Mouse (Mus musculus) forebrain, embryonic 11.5 days (tissue): Measurements from ENCODE around the gene Chit1. TPM values are rescaled to one million over a fixed set of nuclear protein-coding genes. Genes with fewer than 3 reads are reported as not detected.

Experiments
- ATAC-seq: fragments of 200-750 bp; cut with Nextera tagmentation; replicated peaks from 2 replicates; pipeline ENCODE4 v1.8.0; 2017; ENCODE audit warnings: moderate TSS enrichment; ENCODE audit not compliant: low FRiP score
- DNase-seq: peaks from one replicate; pipeline ENCODE4 v3.0.0-alpha.2; 2017; ENCODE audit warnings: low spot score
- H3K27ac ChIP-seq: fragments of 300-500 bp; sonication (generic); 2 replicates; pipeline ENCODE4 v1.5.1; 2014; ENCODE audit warnings: low read depth, low read length
- H3K27me3 ChIP-seq: fragments of 300-500 bp; sonication (generic); 2 replicates; pipeline ENCODE4 v1.6.1; 2014; ENCODE audit warnings: mild to moderate bottlenecking, low read length, mixed read lengths; ENCODE audit not compliant: control insufficient read depth, insufficient read depth
- H3K36me3 ChIP-seq: fragments of 300-500 bp; sonication (generic); 2 replicates; pipeline ENCODE4 v1.6.1; 2014; ENCODE audit warnings: mild to moderate bottlenecking, low read length, moderate library complexity, mixed read lengths; ENCODE audit not compliant: control insufficient read depth, insufficient read depth
- H3K4me1 ChIP-seq: fragments of 300-500 bp; sonication (generic); replicated peaks from 2 replicates; pipeline ENCODE4 v1.6.1; 2014; ENCODE audit warnings: low read length, mixed read lengths; ENCODE audit not compliant: control insufficient read depth, insufficient read depth
- H3K4me2 ChIP-seq: fragments of 300-500 bp; sonication (generic); 2 replicates; pipeline ENCODE4 v1.6.1; 2014; ENCODE audit warnings: low read depth, mild to moderate bottlenecking, low read length, moderate library complexity, mixed read lengths; ENCODE audit not compliant: severe bottlenecking
- H3K4me3 ChIP-seq: fragments of 300-500 bp; sonication (generic); 2 replicates; pipeline ENCODE4 v1.5.1; 2014; ENCODE audit warnings: low read depth, low read length
- H3K9ac ChIP-seq: fragments of 300-500 bp; sonication (generic); 2 replicates; pipeline ENCODE4 v1.6.1; 2014; ENCODE audit warnings: low read length
- H3K9me3 ChIP-seq: fragments of 300-500 bp; sonication (generic); 2 replicates; pipeline ENCODE4 v1.6.1; 2016; ENCODE audit warnings: low read length, mixed read lengths; ENCODE audit not compliant: control insufficient read depth
- WGBS: fragments of 180-500 bp; shearing (Covaris S2); extraction: QIAGEN DNeasy Blood & Tissue Kit; methylation state at CpG from one replicate; pipeline ENCODE4 v1.1.7; 2014; 5-methylcytosine and 5-hydroxymethylcytosine counted together
- polyA plus RNA-seq: library from polyadenylated mRNA; unstranded; fragments of >200 nt; fragmentation: Nextera tagmentation; extraction: Ambion mirVana; gene quantifications from 2 replicates; pipeline ENCODE4 v1.2.1, GENCODE M21; 2014

Gene Chit1
- polyA plus RNA-seq, 1 experiment from 2014 or later, result not detected

GRCm38 (mm10) chr1:134164454-134164853 is 53.4 kb downstream of the Chit1 start:
- Histone ChIP-seq H3K9ac (no peak overlapping the region), H3K9me3 (no peaks in the 10 kb centered on the region), H3K4me1 (no peaks in the 10 kb centered on the region), H3K27me3 (no peaks in the 10 kb centered on the region), H3K4me3 (no peak overlapping the region), H3K27ac (no peak overlapping the region), H3K4me2 (no peak overlapping the region), H3K36me3 (no peaks in the 10 kb centered on the region)
- DNase-seq (no peak), ATAC-seq (no peak)
- WGBS, result 55% methylated on average over 4 of the region's 4 CpGs

- DNase-seq, result no peak
- no peaks in the 10 kb centered on the region for H3K36me3 ChIP-seq
These were observed 55.5 kb downstream of the Chit1 start for GRCm38 (mm10) chr1:134166547-134166946.

DNA sequence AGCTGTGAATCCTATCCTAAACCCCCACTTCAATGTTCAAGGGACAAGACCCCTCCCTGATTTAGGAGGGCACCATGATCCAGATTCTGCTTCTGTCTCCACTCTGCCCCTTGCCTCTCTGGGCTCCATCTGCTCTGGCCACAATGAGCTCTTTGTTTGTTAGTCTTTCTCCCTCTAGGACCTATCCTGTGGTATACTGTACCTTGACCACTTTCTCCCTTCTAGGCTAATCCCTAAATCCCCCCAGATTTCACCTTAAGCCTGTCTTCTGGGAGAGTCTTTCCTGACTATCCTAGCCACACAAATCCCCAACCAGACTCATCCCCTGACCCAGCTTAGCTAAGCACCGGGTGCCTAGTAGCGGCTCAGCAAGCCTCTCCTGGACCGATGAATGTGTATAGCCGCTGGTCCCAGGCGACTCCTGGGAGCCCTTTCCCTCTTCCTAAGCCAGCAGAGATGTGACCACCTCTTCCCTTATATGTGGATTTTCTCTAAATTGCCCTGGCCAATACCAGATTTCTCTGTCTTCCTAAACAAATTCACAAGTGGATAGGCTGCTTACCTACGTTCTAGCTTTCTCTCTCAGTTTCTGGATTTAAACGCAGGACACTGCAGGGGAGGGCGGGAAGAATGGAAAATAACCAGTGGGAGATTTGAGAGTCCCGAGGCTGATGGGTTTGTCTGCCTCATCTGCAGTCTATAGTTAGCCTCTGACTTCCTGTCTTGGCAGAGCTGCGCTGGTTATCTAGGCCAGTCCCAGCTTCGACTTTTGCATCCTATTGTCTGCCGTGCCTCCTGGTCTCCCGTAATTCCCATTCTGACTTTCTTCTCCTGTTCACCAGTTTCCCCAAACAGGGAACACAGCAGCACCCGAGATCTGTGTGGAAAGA is 56.6 kb downstream of the Chit1 start:
- Histone ChIP-seq H3K27ac (no peak overlapping the region), H3K9me3 (no peaks in the 10 kb centered on the region), H3K36me3 (no peaks in the 10 kb centered on the region), H3K27me3 (no peaks in the 10 kb centered on the region), H3K4me1 (no peaks in the 10 kb centered on the region), H3K4me3 (no peak overlapping the region), H3K4me2 (no peak overlapping the region), H3K9ac (no peak overlapping the region)
- 46% methylated on average over 14 of the region's 14 CpGs for WGBS
- ATAC-seq (no peak), DNase-seq (no peak)

More at GRCm38 (mm10) chr1:134166547-134166946, 55.5 kb downstream of the Chit1 start:
- no peak overlapping the region for H3K4me3 ChIP-seq
- no peak for ATAC-seq
- H3K9ac ChIP-seq, result no peak overlapping the region
- no peak overlapping the region for H3K27ac ChIP-seq
- H3K27me3 ChIP-seq, result no peaks in the 10 kb centered on the region
- H3K4me2 ChIP-seq, result no peak overlapping the region
- 92% methylated on average over 3 of the region's 3 CpGs for WGBS
- no peaks in the 10 kb centered on the region for H3K9me3 ChIP-seq
- no peaks in the 10 kb centered on the region for H3K4me1 ChIP-seq

- WGBS, result 86% methylated on average over 3 of the region's 3 CpGs
- no peak for DNase-seq
These were observed 57.5 kb downstream of the Chit1 start for GRCm38 (mm10) chr1:134168567-134168966.

DNA sequence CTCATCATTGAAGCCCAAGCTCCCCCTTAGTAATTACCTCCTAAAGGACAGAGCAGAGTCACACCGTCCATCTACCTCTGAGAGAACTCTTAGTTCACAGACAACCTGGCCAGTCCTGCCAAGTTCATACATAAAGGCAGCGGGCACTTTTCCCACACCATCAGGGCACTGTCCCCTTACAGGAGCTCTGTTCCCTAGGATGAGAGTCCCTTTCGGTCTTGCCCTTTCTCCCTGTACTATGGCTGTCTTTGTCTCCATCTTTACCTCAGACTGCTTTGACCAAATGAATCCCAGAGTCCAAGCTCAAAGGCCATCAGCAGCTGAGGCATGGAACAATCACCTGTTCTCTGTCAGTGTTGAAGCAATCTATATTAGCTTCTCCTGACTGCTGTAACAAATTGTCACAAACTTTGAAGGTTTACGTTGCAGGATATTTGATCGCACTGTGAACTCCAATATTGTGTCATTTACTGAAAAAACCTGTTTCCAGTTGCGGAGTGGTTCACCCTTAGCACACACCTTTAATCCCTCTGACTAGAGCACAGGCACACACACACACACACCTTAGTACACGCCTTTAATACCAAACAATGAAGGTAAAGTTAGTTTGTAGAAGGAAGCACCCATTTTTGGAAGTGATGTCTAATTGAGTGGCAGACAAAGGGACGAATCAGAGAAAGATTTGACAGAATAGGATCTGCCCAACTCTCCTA is 58.1 kb downstream of the Chit1 start:
- 90% methylated on average over 8 of the region's 8 CpGs for WGBS
- Histone ChIP-seq H3K36me3 (no peaks in the 10 kb centered on the region), H3K27ac (no peak overlapping the region), H3K9ac (no peak overlapping the region), H3K4me2 (no peak overlapping the region), H3K27me3 (no peaks in the 10 kb centered on the region), H3K9me3 (no peaks in the 10 kb centered on the region), H3K4me3 (no peak overlapping the region), H3K4me1 (no peaks in the 10 kb centered on the region)
- ATAC-seq (no peak), DNase-seq (no peak)

More at GRCm38 (mm10) chr1:134168567-134168966, 57.5 kb downstream of the Chit1 start:
- H3K27me3 ChIP-seq, result no peaks in the 10 kb centered on the region
- no peaks in the 10 kb centered on the region for H3K36me3 ChIP-seq
- H3K9ac ChIP-seq, result no peak overlapping the region
- H3K4me1 ChIP-seq, result no peaks in the 10 kb centered on the region
- H3K4me3 ChIP-seq, result no peak overlapping the region
- H3K27ac ChIP-seq, result no peak overlapping the region
- no peaks in the 10 kb centered on the region for H3K9me3 ChIP-seq
- no peak overlapping the region for H3K4me2 ChIP-seq
- ATAC-seq, result no peak

DNA sequence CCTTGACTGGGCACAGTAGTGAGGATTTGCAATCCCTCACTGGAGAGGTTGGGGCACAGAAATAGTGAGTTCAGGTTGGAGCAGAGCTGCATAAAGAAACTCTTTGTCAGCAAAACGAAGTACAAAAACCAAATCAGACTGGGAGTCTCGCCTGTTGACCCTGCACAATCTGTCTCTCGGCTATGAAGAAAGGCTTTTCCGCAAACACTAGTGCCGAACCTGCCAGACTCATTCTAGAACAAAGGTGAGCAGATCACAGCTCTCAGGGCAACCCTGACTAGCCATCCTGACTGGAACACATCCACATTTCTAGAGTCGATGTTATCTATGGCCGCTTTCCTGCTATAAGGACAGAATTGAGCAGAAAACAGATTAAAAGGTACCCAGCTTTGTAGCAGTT is 62.0 kb downstream of the Chit1 start:
- H3K36me3 ChIP-seq, result no peaks in the 10 kb centered on the region
- no peaks in the 10 kb centered on the region for H3K9me3 ChIP-seq
- H3K4me3 ChIP-seq, result no peak overlapping the region
- no peak overlapping the region for H3K9ac ChIP-seq
- ATAC-seq (no peak), DNase-seq (no peak)
- H3K4me2 ChIP-seq, result no peak overlapping the region
- no peaks in the 10 kb centered on the region for H3K4me1 ChIP-seq
- H3K27me3 ChIP-seq, result no peaks in the 10 kb centered on the region
- WGBS, result 58% methylated on average over 7 of the region's 7 CpGs
- no peak overlapping the region for H3K27ac ChIP-seq

DNA sequence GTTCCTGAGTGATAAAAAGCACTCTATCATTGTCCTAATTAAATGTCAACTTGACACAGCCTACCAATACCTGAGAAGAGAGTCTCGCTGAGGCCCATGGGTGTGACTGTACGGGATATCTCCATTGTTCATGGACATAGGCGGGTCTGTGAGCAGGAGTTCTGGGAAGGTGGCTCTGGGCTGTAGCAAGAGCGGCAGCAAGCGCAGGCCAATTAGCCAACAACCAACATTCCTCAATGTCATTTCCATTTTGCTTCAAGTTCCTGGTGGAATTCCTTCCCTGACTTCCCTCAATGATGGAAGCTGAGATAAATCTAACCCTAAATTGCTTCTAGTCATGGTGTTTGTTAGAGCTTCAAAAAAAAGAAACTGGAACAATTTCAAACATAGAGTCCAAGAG is 66.9 kb downstream of the Chit1 start:
- ATAC-seq, result no peak

GRCm38 (mm10) chr1:134182025-134182424 is 71.0 kb downstream of the Chit1 start, which contains the start of gene Chil1:
TSS of gene Chil1 (plus strand) at chr1:134182176.
- Histone ChIP-seq H3K27me3 (no peaks in the 10 kb centered on the region), H3K36me3 (no peaks in the 10 kb centered on the region), H3K4me1 (no peaks in the 10 kb centered on the region), H3K4me3 (no peak within 1 kb of the TSS), H3K9me3 (no peaks in the 10 kb centered on the region), H3K27ac (no peak within 1 kb of the TSS), H3K9ac (no peak within 1 kb of the TSS), H3K4me2 (no peak within 1 kb of the TSS)
- 42% methylated on average over 4 of the region's 4 CpGs for WGBS
- no peak for ATAC-seq
- DNase-seq, result no peak

More for the DNA sequence above, 66.9 kb downstream of the Chit1 start:
- no peaks in the 10 kb centered on the region for H3K9me3 ChIP-seq
- H3K4me3 ChIP-seq, result no peak overlapping the region
- H3K36me3 ChIP-seq, result no peaks in the 10 kb centered on the region
- H3K9ac ChIP-seq, result no peak overlapping the region
- H3K27ac ChIP-seq, result no peak overlapping the region
- DNase-seq, result no peak
- 89% methylated on average over 5 of the region's 5 CpGs for WGBS
- H3K4me2 ChIP-seq, result no peak overlapping the region
- H3K4me1 ChIP-seq, result no peaks in the 10 kb centered on the region
- no peaks in the 10 kb centered on the region for H3K27me3 ChIP-seq
